Mouse (Mus musculus) brown adipose tissue, adult 24 weeks (tissue): Measurements from ENCODE around the gene Zmym6. TPM values are rescaled to one million over a fixed set of nuclear protein-coding genes. Genes with fewer than 3 reads are reported as not detected.

Experiments
- H3K27ac ChIP-seq: fragments of 200-500 bp; replicated peaks from 2 replicates; pipeline ENCODE4 v1.5.1; 2012; ENCODE audit warnings: low read depth, mild to moderate bottlenecking, low read length
- H3K4me1 ChIP-seq: fragments of 200-500 bp; 2 replicates; pipeline ENCODE4 v1.6.1; 2012; ENCODE audit warnings: low read length, mixed read lengths; ENCODE audit not compliant: control insufficient read depth, insufficient read depth, insufficient read length
- H3K4me3 ChIP-seq: fragments of 200-500 bp; 2 replicates; pipeline ENCODE4 v1.5.1; 2012; ENCODE audit warnings: low read depth, mild to moderate bottlenecking, low read length, moderate library complexity; ENCODE audit not compliant: insufficient read depth
- polyA plus RNA-seq: library from polyadenylated mRNA; stranded (reverse); fragments of >200 nt; gene quantifications from 2 replicates; pipeline ENCODE4 v1.2.4, GENCODE M21; 2012; ENCODE audit not compliant: missing spikeins, insufficient read depth, insufficient read length

Gene Zmym6
- polyA plus RNA-seq, 1 experiment, result 5.2 TPM

- H3K27ac ChIP-seq, result no peak overlapping the region
- H3K4me3 ChIP-seq, result no peak overlapping the region
- H3K4me1 ChIP-seq, result no peaks in the 10 kb centered on the region
Observed at GRCm38 (mm10) chr4:127167096-127167495, 89.9 kb downstream of the Zmym6 start.

DNA sequence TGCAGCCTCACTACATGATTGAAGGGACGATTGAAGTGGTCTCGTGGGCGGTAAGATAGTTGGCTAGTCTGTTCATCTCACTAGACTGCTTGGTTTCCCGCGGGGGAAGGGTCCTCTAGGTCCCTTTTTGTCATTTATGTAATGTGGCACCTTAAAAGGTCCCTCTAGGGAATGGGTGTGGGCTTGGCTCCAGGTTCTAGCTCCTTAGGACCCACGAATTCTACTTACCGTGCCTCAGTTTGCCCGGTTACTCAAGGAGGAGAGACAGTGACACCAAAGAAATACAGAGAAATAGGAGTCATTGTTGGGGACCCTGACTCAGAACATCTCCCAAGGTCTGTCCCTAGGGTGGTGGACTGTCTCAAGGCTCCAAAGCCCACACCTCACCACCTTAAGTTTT is 90.5 kb downstream of the Zmym6 start:
- H3K4me1 ChIP-seq, result no peaks in the 10 kb centered on the region
- no peak overlapping the region for H3K27ac ChIP-seq
- no peak overlapping the region for H3K4me3 ChIP-seq

DNA sequence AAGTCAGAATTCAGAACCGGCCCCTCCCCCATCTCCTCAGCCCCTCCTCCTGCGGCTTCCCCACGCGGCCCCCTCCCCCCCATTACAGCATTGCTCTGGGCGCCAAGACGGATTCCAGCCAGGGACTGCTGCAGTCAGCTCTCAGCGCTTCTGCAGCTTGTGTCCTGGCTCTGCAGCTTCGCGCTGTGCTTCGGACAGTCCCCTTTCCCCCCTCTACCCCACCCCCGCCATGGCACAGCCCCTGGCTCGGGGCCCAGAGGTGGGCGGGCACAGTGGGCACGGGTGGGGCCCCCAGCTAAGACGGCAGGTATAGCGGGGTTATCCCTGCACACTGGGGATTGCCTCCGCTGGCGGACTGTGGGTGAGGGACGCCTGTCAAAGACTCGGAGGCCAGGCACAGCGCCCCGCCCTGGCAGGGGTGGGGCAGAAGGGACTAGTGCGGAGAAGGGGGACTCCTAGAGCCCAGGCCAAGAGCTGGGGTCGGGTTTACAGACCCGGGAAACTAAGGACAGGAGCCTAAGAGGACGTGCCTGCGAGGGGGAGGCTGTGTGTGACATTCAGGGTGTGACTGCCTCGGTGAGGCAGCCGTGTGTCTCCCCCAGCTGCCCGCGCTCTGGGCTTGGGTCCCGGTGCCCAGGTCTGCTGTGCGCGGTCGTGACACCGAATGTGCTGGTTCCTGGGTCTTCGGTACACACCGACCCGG is 91.2 kb downstream of the Zmym6 start:
- H3K4me3 ChIP-seq, result peak overlapping the region; percentile 64
- no peak overlapping the region for H3K27ac ChIP-seq
- H3K4me1 ChIP-seq, result no peaks in the 10 kb centered on the region

GRCm38 (mm10) chr4:127168914-127169345 is 91.7 kb downstream of the Zmym6 start, which contains the start of gene Dlgap3:
TSS of gene Dlgap3 (plus strand) at chr4:127169204.
- H3K4me3 ChIP-seq, result peak within 1 kb of the TSS; percentile 64
- no peak within 1 kb of the TSS for H3K27ac ChIP-seq
- no peaks in the 10 kb centered on the region for H3K4me1 ChIP-seq

- Histone ChIP-seq H3K4me1 (no peaks in the 10 kb centered on the region), H3K4me3 (peak overlapping the region; percentile 44), H3K27ac (no peak overlapping the region)
Observed at GRCm38 (mm10) chr4:127169346-127170221, 92.4 kb downstream of the Zmym6 start.

DNA sequence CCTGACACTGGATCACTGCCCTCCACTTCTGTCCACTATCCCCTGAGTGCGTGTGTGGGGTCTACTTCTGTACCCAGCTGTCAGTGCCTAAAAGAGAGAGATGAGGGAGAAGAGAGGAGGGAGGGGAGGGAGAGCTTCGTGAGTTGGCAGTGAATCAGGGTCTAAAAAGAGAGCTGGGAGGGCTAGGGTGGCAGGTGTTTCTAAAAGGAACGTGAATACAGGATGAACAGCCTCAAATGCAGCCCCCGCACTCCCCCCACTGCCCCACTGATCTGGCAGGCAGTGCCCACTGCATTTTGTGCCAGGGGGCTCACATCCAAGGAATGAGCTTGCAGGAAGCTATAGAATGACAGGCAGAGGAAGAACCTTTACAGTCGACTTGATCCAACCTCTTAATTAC is 93.7 kb downstream of the Zmym6 start:
- Histone ChIP-seq H3K4me3 (no peak overlapping the region), H3K4me1 (no peaks in the 10 kb centered on the region), H3K27ac (no peak overlapping the region)

GRCm38 (mm10) chr4:127171341-127171905 is 94.2 kb downstream of the Zmym6 start:
- no peak overlapping the region for H3K27ac ChIP-seq
- H3K4me3 ChIP-seq, result no peak overlapping the region
- H3K4me1 ChIP-seq, result no peaks in the 10 kb centered on the region

DNA sequence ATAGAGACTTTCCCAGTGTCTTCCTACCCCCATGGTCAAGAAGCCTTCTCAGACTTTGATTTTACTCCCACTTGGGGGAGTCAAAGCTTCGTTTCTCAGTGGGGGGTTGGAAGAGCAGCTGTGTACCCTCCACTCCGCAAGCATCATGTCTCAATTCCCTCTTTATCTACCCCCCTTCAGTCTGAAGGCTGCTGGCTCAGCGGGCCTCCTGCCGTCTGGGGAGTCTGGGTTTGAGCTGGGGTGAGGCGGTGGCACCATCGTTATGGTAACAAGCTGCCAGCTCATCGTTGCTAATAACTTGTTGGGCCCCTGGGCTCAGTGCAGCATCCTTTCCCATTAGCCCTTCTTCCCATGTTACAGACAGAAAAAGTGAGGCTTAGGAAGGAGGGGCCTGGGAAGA is 94.9 kb downstream of the Zmym6 start:
- Histone ChIP-seq H3K4me1 (no peaks in the 10 kb centered on the region), H3K4me3 (no peak overlapping the region), H3K27ac (no peak overlapping the region)

- H3K4me3 ChIP-seq, result no peak overlapping the region
- H3K4me1 ChIP-seq, result no peaks in the 10 kb centered on the region
- no peak overlapping the region for H3K27ac ChIP-seq
Observed at GRCm38 (mm10) chr4:127172614-127173013, 95.4 kb downstream of the Zmym6 start.

GRCm38 (mm10) chr4:127173461-127173860 is 96.3 kb downstream of the Zmym6 start:
- no peak overlapping the region for H3K27ac ChIP-seq
- H3K4me1 ChIP-seq, result no peaks in the 10 kb centered on the region
- no peak overlapping the region for H3K4me3 ChIP-seq

Other genes with a start within 250 kb of the Zmym6 start
- 5.8 and 9.0 TPM in 2 replicates for gene Zmym4, start 109.2 kb upstream of the Zmym6 start, polyA plus RNA-seq
- gene Sfpq, start 56.1 kb upstream of the Zmym6 start, polyA plus RNA-seq, result 88.9 and 120 TPM in 2 replicates
- 2.8 and 5.0 TPM in 2 replicates for gene Zmym1, start 16.2 kb upstream of the Zmym6 start, polyA plus RNA-seq
- 10.2 and 15.4 TPM in 2 replicates for gene Tmem35b, start 46.3 kb downstream of the Zmym6 start, polyA plus RNA-seq
- not detected in 2 replicates for gene Dlgap3, start 91.8 kb downstream of the Zmym6 start, polyA plus RNA-seq
- gene Smim12, start 166.4 kb downstream of the Zmym6 start, polyA plus RNA-seq, result 30.7 and 42.6 TPM in 2 replicates
- 2.3 and 3.4 TPM in 2 replicates for gene Gja4, start 236.7 kb downstream of the Zmym6 start, polyA plus RNA-seq